Mouse (Mus musculus) left cerebral cortex, adult 2 months (tissue): Measurements from ENCODE around the gene Crtc3. TPM values are rescaled to one million over a fixed set of nuclear protein-coding genes. Genes with fewer than 3 reads are reported as not detected.

ENCODE experiments used
- DNase-seq, 2 experiments: peaks; one replicate each; pipeline ENCODE4 v3.0.0; 2021 to 2022; ENCODE audit warnings: low spot score in 2 of 2, mixed read lengths in 1 of 2; ENCODE audit errors: extremely low spot score in 1 of 2
- H3K27ac ChIP-seq: fragments of 200-600 bp; 2 replicates; pipeline ENCODE4 v1.8.1; 2022
- H3K4me3 ChIP-seq: fragments of 200-600 bp; 2 replicates; pipeline ENCODE4 v1.8.1; 2022
- CTCF ChIP-seq: fragments of 200-600 bp; IDR thresholded peaks from 2 replicates; pipeline ENCODE4 v1.8.1; 2022; ENCODE audit warnings: antibody characterized with exemption, mild to moderate bottlenecking, moderate library complexity
- intact Hi-C: fragments of 180-260 bp; cut with DNase I; formaldehyde crosslinking; loops from one replicate; pipeline ENCODE4 v1.15.1; 2025
- long read RNA-seq, 2 experiments: library from polyadenylated mRNA; stranded (forward); transcript quantifications; one replicate each; pipeline ENCODE4 v2.0.0; 2021; ENCODE audit warnings: borderline mapping rate in 2 of 2
- total RNA-seq, 2 experiments: library from RNA; stranded (reverse); gene quantifications; 2 replicates each; pipeline ENCODE4 v1.2.3; 2021

Crtc3 gene
- total RNA-seq, result 10 to 100 TPM; 14.9 to 16.5 TPM
- long read RNA-seq, experiment 1, partial matches to known transcripts, result 1 of 1 reads
- long read RNA-seq, experiment 1, other reads (novel, unspliced or antisense), result 0 of 1 reads
- long read RNA-seq, experiment 2, full-length matches to known transcripts, result 1 of 2 reads
- long read RNA-seq, experiment 2, partial matches to known transcripts, result 0 of 2 reads
- long read RNA-seq, experiment 2, other reads (novel, unspliced or antisense), result 1 of 2 reads

DNA sequence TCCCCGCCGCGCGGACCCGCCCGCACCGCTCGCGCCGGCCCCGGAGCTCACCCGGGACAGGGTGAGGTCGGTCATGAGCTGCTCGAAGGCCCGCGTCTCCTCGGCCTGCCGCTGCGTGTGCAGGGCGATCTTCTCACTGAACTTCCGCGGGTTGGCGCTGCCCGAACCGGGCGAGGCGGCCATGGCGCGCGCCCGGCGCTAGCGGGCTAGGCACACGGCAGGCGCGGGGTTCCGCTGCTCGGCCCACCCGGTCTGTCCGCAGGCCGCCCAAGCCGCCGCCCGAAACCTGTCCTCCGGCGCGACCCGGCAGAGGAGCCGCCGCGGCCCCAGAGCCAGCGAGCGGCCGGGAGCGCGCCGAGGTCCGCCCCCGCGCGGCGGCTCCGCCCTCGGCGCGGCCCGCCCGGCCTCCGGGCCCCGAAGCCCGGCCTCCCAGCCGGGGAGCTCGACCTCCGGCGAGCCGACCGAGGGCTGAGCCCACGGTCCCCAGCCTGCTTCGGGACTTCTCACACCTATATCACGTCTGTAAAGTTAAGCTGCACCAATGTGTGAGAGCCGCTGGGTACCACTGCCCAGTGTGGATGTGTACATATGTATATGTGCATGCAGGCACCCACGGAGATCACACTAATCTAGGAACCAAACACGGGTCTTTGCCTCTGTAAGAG lies at the start of gene Crtc3:
Gene Crtc3 (minus strand): TSS at position 322 of the 665 bp plus-strand sequence.
- Histone ChIP-seq H3K4me3 (peak within 1 kb of the TSS; percentile 89), H3K27ac (peak within 1 kb of the TSS; percentile 91)
- intact Hi-C loops, result loop anchor here (2.0 to 5.0 kb wide), 2 partner anchors 32 to 86 kb away; no protein-coding TSS in a partner anchor
- no peak for TF ChIP-seq CTCF
- peak; percentile 62 to 66 for DNase-seq

DNA sequence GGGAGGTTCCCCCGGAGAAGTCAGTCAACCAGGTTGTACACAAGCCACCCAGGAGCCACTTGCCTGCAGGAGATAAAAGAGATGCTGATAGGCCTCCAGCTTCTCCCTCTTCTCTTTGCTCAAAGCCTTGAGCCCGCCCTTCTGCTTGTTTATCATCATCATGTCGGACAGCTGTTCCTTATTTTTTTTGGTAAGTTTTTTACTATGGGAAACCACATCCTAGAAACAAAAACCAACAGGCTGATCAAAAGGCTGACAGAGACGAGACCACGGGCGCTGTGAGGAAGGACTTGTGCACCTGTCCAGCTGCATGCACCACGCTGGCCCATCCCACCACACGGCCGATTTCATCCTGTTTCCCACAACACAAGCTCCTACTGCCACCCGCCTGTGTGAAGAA lies 47.5 kb upstream of the Crtc3 start:
- no peak for TF ChIP-seq CTCF
- no peak overlapping the region for H3K4me3 ChIP-seq
- no peak for DNase-seq
- H3K27ac ChIP-seq, result no peak overlapping the region
- intact Hi-C loops, result loop anchor here (10.0 kb wide), 1 partner anchor 419 kb away; no protein-coding TSS in a partner anchor

DNA sequence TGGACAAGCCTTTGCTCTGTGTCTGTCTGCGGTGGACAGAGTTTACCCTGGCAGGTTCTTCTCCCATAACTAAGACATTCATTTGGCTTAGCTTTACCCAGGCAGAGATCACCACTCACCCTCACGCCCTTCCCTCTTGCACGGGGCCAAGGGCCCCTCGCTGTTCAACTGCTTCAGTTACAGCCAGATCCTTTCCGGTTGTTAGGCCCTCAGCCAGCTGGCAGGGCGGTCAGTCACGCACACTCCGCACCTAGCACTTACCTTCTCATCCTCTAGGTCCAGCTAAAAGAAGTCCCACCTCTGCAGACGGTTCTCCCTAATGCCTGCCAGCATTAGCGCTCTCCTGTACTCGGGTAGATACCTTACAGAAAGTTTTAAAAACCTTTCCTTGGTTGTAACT lies 44.3 kb upstream of the Crtc3 start:
- no peak for DNase-seq
- intact Hi-C loops, result loop anchor here (10.0 kb wide), 1 partner anchor 422 kb away; no protein-coding TSS in a partner anchor
- no peak for TF ChIP-seq CTCF
- Histone ChIP-seq H3K4me3 (no peak overlapping the region), H3K27ac (no peak overlapping the region)

DNA sequence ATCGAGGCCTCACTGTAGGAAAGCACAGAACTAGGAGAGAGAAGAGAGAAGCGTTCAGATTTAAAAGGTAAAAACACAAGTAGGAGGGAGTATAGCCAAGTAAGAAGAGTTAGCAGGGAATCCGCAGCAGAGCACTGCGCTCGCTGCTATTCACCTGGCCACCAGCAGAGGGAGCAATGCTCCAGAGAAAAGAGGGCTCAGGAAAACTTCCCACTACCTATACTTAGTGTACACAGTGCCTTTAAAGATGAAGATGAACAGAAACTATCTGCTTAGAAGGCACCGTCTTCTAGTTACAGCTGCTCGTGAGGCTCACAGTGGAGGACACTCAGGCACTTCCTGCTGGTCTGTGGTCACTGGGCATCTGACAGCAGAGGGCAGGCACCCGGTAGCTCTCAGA lies 41.0 kb upstream of the Crtc3 start:
- peak; percentile 63 to 85 for DNase-seq
- TF ChIP-seq CTCF, result no peak; the same call in none of the 2 replicates
- no peak overlapping the region for H3K4me3 ChIP-seq
- intact Hi-C loops, result loop anchor here (1.0 to 10.0 kb wide), 2 partner anchors 120 to 425 kb away; no protein-coding TSS in a partner anchor
- H3K27ac ChIP-seq, result no peak overlapping the region

DNA sequence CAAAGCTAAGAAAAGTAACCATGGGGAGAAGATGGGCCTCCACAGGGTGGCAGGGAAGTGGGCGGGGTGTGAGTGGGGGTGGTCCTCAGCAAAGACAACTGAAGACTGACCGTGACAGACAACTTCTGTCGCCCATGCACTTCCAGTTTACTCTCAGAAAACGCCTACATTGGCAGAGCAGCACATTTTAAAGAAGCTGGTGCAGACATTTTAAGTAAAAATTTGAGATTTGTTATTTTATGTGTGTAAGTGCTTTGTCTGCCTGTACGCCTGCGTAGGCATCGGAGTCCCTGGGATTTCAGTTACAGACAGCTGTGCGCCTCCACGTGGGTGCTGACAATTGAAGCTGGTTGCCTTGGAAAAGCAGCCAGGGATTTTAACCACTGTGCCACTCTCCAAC lies 32.4 kb upstream of the Crtc3 start:
- intact Hi-C loops, result loop anchor here (2.0 to 5.0 kb wide), 2 partner anchors 32 to 334 kb away; partner anchors contain the start of genes Crtc3 and Fes
- TF ChIP-seq CTCF, result no peak
- no peak overlapping the region for H3K27ac ChIP-seq
- H3K4me3 ChIP-seq, result no peak overlapping the region
- DNase-seq, result peak; percentile 58 to 61

DNA sequence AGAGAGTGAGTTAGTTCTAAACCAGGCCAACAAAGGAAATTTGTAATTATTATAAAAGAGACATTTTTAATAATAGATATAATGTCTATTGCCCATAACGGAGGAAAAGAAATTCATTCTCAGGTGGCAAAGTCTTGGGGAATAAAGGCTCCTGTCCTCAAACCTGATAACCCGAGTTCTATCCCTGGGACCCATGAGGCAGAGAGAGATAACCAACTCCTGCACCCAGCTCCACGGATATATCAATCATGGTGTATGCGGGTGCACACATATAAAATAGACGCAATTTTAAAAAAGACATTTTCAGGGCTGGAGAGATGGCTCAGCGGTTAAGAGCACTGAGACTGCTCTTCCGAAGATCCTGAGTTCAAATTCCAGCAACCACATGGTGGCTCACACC lies 30.9 kb upstream of the Crtc3 start:
- H3K27ac ChIP-seq, result no peak overlapping the region
- intact Hi-C loops, result no loop called here
- no peak for DNase-seq
- H3K4me3 ChIP-seq, result no peak overlapping the region
- no peak for TF ChIP-seq CTCF

DNA sequence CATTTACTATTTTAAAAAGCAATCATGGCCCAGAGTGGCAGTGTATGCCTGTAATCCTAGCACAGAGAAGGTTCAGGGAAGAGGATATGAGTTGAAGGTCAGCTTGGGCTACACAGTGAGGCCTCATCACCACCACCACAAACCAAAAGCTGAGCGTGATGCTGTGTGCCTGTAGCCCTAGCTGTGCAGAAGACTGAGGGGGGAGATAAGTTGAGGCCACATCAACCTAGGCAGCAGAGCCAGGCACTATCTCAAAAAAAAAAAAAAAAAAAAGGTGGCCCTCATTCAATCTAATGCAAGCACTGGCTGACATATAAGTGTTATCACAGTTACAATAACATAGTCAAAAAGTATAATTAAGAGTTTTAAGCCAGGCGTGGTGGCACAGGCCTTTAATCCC lies 30.4 kb upstream of the Crtc3 start:
- intact Hi-C loops, result no loop called here

DNA sequence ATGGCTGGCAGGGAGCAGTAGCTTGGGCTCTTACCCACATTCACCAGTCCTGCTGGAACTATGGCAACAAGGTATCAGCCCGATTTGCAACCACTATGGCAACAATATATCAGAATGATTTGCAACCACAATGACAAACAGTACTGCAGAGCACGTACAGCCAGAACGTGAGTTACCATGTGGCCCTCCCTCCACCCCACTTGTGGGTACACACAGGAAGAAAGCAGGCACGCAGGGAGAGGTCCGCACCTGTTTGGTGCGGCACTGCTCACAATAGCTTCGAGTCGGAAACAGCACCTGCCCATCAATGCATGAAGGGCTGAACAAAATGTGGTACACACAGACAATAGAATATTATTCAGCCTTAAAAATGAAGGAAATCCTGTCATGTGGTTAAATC lies 29.8 kb upstream of the Crtc3 start:
- Histone ChIP-seq H3K27ac (no peak overlapping the region), H3K4me3 (no peak overlapping the region)
- no peak for DNase-seq
- TF ChIP-seq CTCF, result no peak
- intact Hi-C loops, result no loop called here

More for the DNA sequence above, 30.4 kb upstream of the Crtc3 start:
- Histone ChIP-seq H3K27ac (no peak overlapping the region), H3K4me3 (no peak overlapping the region)
- TF ChIP-seq CTCF, result no peak
- no peak for DNase-seq

DNA sequence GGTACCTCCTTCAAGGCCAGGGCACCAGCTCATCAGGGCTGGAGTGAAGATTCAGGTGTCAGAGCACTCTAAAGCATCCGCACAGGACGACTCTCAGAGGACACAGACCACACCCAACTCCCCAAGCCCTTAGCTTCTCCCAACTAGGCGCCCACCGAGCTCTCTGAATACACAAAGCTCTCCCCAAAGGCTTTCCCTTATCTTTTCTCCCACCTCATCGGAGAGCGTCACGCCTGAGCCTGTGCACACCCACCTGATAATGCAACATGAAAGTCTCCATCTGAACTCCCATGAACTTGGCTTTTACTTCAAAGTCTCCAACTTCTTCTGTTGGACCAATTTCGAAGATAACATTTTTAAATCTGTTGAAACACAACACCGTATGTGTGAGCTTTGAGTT lies 28.1 kb upstream of the Crtc3 start:
- DNase-seq, result no peak
- intact Hi-C loops, result no loop called here
- TF ChIP-seq CTCF, result no peak
- H3K4me3 ChIP-seq, result no peak overlapping the region
- H3K27ac ChIP-seq, result no peak overlapping the region

DNA sequence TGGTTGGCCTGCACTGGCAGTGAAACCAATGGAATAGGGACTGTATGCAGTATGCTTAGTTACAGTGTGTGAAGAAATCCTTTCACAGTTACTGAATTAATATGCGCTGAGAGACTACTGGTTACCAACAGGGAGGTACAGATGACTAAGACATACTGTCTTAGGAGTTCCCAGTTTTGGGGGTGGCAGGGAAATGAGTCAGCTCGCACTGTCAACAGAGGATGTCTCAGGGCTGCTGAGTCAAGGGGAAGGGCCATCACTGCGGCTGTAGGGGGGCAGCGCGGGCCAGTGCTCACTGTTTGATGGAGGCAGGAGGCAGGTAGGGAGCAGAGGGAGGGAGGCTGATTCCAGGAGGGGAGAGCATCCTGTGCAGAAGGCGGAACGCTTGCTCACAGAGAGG lies 26.6 kb upstream of the Crtc3 start:
- H3K27ac ChIP-seq, result no peak overlapping the region
- intact Hi-C loops, result loop anchor here (2.0 kb wide), 1 partner anchor 51 kb away; no protein-coding TSS in a partner anchor
- DNase-seq, result peak; percentile 47 to 50
- TF ChIP-seq CTCF, result no peak
- H3K4me3 ChIP-seq, result no peak overlapping the region

DNA sequence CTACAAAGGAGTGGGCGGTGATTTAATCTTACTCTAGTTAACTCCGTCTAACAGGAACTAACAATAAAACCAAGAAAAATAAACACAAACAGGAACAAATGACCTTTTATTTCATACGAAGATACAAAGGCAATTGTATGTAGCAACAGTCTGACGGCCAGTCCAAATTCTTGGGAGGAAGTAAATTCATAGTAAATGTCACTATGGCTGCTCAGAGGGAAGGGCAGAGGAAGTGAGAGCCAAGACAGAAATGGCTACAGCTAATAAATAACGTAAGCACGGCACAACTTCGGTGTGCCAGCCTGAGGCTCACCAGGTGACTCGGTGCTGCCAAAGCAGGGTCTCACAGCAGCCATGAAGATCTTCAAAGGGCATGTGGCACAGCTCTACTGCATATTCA lies 22.8 kb upstream of the Crtc3 start:
- TF ChIP-seq CTCF, result no peak
- intact Hi-C loops, result no loop called here
- no peak for DNase-seq
- Histone ChIP-seq H3K4me3 (no peak overlapping the region), H3K27ac (no peak overlapping the region)

DNA sequence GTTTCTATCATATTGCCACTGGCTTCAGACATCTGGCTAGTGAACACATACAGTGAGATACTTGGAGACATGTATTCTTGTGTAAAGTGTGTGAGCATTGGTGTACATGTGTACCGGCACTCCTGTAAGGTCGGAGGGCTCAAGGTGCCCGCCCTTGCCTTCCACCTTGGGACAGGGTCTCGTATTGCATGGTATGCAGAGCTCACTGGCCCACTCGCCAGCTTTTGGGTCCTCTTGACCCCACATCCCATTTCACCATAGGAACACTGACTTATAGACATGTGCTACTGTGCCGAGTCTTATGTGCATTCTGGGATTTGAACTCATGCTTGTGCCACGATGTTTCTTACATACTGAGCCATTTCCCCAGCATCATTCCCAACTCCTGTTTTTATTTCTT lies 21.7 kb upstream of the Crtc3 start:
- Histone ChIP-seq H3K27ac (no peak overlapping the region), H3K4me3 (no peak overlapping the region)
- no peak for DNase-seq
- intact Hi-C loops, result no loop called here
- TF ChIP-seq CTCF, result no peak
